Mouse (Mus musculus): ENCODE data around the gene Hapln4. TPM values are rescaled to one million over a fixed set of nuclear protein-coding genes. Genes with fewer than 3 reads are reported as not detected.

Hapln4 gene
- total RNA-seq, 1 experiment = 2.2 TPM

DNA sequence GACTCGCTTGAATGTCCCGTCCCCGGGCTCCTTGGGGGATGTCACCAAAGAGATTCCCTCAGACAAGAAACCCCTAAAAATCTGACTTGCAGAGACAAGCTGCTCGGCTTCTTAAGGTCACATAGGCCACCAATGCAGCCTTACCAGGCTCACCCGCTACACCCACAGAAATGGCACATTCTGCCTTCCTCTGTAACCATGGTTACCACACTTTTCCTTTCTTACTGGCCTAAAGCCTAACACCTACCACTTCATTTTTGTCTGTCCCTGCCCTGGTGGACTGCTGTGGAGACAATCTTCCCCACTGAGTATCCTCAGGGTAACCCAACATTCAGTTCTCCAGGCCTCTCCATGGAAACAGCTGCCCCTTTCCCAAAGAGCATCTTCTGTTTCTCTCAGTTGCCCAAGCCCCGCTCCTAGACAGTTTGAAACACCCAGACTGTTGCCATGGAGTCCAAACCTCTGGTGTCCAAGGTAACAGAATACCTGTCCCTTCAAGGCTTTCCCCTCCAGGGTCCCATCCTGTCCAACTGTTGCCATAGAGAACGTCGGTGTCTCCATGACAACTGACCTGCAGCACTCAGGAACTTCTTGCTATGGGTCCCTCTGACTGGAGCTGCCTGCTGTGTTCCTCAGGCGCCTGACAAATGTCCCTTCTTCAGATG is 6.2 kb downstream of the Hapln4 start:
- Histone ChIP-seq H3K9me3 (ENCODE audit: control insufficient read depth, insufficient read depth, low read depth, low read length) (no peaks in the 10 kb centered on the region), H3K36me3 (ENCODE audit: control insufficient read depth, insufficient read depth, low read length, poor library complexity, severe bottlenecking) (no peaks in the 10 kb centered on the region; the same call in 1 of the 2 replicates), H3K27ac (ENCODE audit: insufficient read depth, low read depth, low read length, poor library complexity, severe bottlenecking) (no peak overlapping the region), H3K9ac (ENCODE audit: insufficient read depth, low read depth, low read length, poor library complexity, severe bottlenecking) (no peak overlapping the region), H3K4me3 (ENCODE audit: insufficient read depth in 1 of 2, low read depth in 1 of 2, low read length in 2 of 2, poor library complexity in 1 of 2, severe bottlenecking in 1 of 2) (no peak overlapping the region), H3K4me1 (ENCODE audit: control insufficient read depth in 2 of 2, insufficient read depth in 2 of 2, low read length in 2 of 2, poor library complexity in 1 of 2) (peaks cover 5 to 17% of the 10 kb centered on the region in 2 experiments; a peak in 2 of 4 replicates)
- in situ Hi-C loops (cut with MboI; ENCODE audit: low sequenced_read_pairs in 2 of 2, unreplicated experiment in 2 of 2) = no loop called here
- TF ChIP-seq HCFC1 (IDR thresholded peaks at IDR 0.05; ENCODE audit: borderline replicate concordance, insufficient read depth, low read length) (no peak), CHD2 (IDR thresholded peaks at IDR 0.05; ENCODE audit: low read depth, low read length) (no peak), ZC3H11A (IDR thresholded peaks at IDR 0.05; ENCODE audit: borderline replicate concordance, low read depth, low read length) (no peak), ZNF384 (IDR thresholded peaks at IDR 0.05; ENCODE audit: low read depth, low read length) (no peak), MAFK (IDR thresholded peaks at IDR 0.05; ENCODE audit: insufficient read depth, low read depth, low read length) (no peak)
- no peak for DNase-seq (ENCODE audit: low read depth, low spot score)

DNA sequence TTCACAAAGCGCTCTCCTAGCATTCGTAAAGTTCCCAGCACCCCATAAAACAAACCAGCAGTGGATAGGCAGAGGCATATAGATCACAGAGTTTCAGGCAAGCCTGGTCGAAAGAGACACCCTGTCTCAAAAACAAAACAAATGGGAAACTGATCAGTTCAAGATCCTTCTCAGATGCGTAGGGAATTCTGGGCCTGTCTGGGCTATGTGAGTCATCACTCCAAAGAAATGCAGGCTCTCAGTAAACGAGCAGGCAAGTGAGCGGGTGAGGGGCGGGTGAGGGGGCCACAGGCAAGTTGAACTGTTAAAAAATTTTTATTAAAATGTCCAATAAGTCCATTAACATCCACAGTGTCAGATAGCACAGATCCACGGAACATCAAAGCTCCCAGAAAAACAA is 9.5 kb downstream of the Hapln4 start:
- no peak for TF ChIP-seq CHD2 (IDR thresholded peaks at IDR 0.05; ENCODE audit: low read depth, low read length)
- no peak for TF ChIP-seq ZC3H11A (IDR thresholded peaks at IDR 0.05; ENCODE audit: borderline replicate concordance, low read depth, low read length)
- no peak for TF ChIP-seq MAFK (IDR thresholded peaks at IDR 0.05; ENCODE audit: insufficient read depth, low read depth, low read length)
- no peak for TF ChIP-seq ZNF384 (IDR thresholded peaks at IDR 0.05; ENCODE audit: low read depth, low read length)
- TF ChIP-seq HCFC1 (IDR thresholded peaks at IDR 0.05; ENCODE audit: borderline replicate concordance, insufficient read depth, low read length) = no peak
- in situ Hi-C loops (cut with MboI; ENCODE audit: low sequenced_read_pairs in 2 of 2, unreplicated experiment in 2 of 2) = no loop called here
- Histone ChIP-seq H3K9ac (ENCODE audit: insufficient read depth, low read depth, low read length, poor library complexity, severe bottlenecking) (no peak overlapping the region), H3K36me3 (ENCODE audit: control insufficient read depth, insufficient read depth, low read length, poor library complexity, severe bottlenecking) (no peaks in the 10 kb centered on the region; the same call in 1 of the 2 replicates), H3K27ac (ENCODE audit: insufficient read depth, low read depth, low read length, poor library complexity, severe bottlenecking) (no peak overlapping the region), H3K9me3 (ENCODE audit: control insufficient read depth, insufficient read depth, low read depth, low read length) (no peaks in the 10 kb centered on the region), H3K4me1 (ENCODE audit: control insufficient read depth in 2 of 2, insufficient read depth in 2 of 2, low read length in 2 of 2, poor library complexity in 1 of 2) (peaks cover 5 to 8% of the 10 kb centered on the region in 2 experiments; a peak in 2 of 4 replicates), H3K4me3 (ENCODE audit: insufficient read depth in 1 of 2, low read depth in 1 of 2, low read length in 2 of 2, poor library complexity in 1 of 2, severe bottlenecking in 1 of 2) (no peak overlapping the region)
- no peak for DNase-seq (ENCODE audit: low read depth, low spot score)

DNA sequence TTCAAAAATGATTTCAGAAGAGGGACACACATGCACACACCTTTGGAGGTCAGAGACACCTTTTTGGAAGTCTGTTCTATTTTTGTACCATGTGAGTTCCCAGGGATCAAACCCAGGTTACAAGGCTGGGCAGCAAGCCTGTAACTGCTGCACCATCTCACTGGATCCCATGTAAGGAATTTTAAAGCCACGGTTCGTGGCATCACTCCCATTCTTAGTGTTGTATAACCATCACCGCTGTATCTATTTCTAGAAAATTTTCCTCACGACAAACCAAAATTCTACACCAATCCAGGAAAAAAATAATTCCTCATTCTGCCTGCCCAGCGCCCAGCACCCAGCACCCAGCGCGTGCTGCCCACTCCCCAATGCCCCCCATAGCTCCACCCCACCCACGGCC is 16.0 kb downstream of the Hapln4 start:
- Histone ChIP-seq H3K36me3 (ENCODE audit: control insufficient read depth, insufficient read depth, low read length, poor library complexity, severe bottlenecking) (no peaks in the 10 kb centered on the region), H3K4me1 (ENCODE audit: control insufficient read depth in 2 of 2, insufficient read depth in 2 of 2, low read length in 2 of 2, poor library complexity in 1 of 2) (peaks cover 0 to 9% of the 10 kb centered on the region in 2 experiments; a peak in 1 of 4 replicates)
- in situ Hi-C loops (cut with MboI; ENCODE audit: low sequenced_read_pairs in 2 of 2, unreplicated experiment in 2 of 2) = no loop called here

DNA sequence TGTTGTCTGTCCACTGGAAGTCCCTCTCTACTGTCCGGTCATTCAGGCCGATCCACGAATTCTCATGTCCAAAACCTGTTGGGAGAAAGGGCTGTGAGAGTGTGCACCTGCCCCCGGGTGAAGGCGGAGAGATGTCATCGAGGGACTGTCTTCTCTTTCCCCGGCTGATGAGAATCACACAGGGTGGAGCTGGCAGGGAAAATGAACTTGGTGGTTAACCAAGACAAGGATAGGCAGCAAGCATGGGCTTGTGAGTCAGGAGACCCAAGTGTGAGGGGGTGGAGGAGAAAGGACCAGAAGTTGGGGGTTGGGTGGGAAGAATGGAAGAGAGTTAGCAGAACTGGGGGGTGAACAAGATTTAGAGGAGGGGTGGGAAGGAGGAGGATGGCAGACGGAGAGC is 17.0 kb downstream of the Hapln4 start:
- H3K9ac ChIP-seq (ENCODE audit: insufficient read depth, low read depth, low read length, poor library complexity, severe bottlenecking) = no peak overlapping the region
- DNase-seq (ENCODE audit: low read depth, low spot score) = no peak
- H3K36me3 ChIP-seq (ENCODE audit: control insufficient read depth, insufficient read depth, low read length, poor library complexity, severe bottlenecking) = no peaks in the 10 kb centered on the region
- peaks cover 0 to 9% of the 10 kb centered on the region in 2 experiments; a peak in 1 of 4 replicates for H3K4me1 ChIP-seq (ENCODE audit: control insufficient read depth in 2 of 2, insufficient read depth in 2 of 2, low read length in 2 of 2, poor library complexity in 1 of 2)
- no peak overlapping the region for H3K4me3 ChIP-seq (ENCODE audit: insufficient read depth in 1 of 2, low read depth in 1 of 2, low read length in 2 of 2, poor library complexity in 1 of 2, severe bottlenecking in 1 of 2)
- in situ Hi-C loops (cut with MboI; ENCODE audit: low sequenced_read_pairs in 2 of 2, unreplicated experiment in 2 of 2) = no loop called here
- H3K27ac ChIP-seq (ENCODE audit: insufficient read depth, low read depth, low read length, poor library complexity, severe bottlenecking) = no peak overlapping the region
- TF ChIP-seq MAFK (IDR thresholded peaks at IDR 0.05; ENCODE audit: insufficient read depth, low read depth, low read length) (no peak), CHD2 (IDR thresholded peaks at IDR 0.05; ENCODE audit: low read depth, low read length) (no peak), ZC3H11A (IDR thresholded peaks at IDR 0.05; ENCODE audit: borderline replicate concordance, low read depth, low read length) (no peak), ZNF384 (IDR thresholded peaks at IDR 0.05; ENCODE audit: low read depth, low read length) (no peak), HCFC1 (IDR thresholded peaks at IDR 0.05; ENCODE audit: borderline replicate concordance, insufficient read depth, low read length) (no peak)
- H3K9me3 ChIP-seq (ENCODE audit: control insufficient read depth, insufficient read depth, low read depth, low read length) = no peaks in the 10 kb centered on the region

More for the DNA sequence above, 16.0 kb downstream of the Hapln4 start:
- Histone ChIP-seq H3K27ac (ENCODE audit: insufficient read depth, low read depth, low read length, poor library complexity, severe bottlenecking) (no peak overlapping the region), H3K9ac (ENCODE audit: insufficient read depth, low read depth, low read length, poor library complexity, severe bottlenecking) (no peak overlapping the region), H3K9me3 (ENCODE audit: control insufficient read depth, insufficient read depth, low read depth, low read length) (no peaks in the 10 kb centered on the region), H3K4me3 (ENCODE audit: insufficient read depth in 1 of 2, low read depth in 1 of 2, low read length in 2 of 2, poor library complexity in 1 of 2, severe bottlenecking in 1 of 2) (no peak overlapping the region)
- no peak for DNase-seq (ENCODE audit: low read depth, low spot score)
- no peak for TF ChIP-seq HCFC1 (IDR thresholded peaks at IDR 0.05; ENCODE audit: borderline replicate concordance, insufficient read depth, low read length)
- no peak for TF ChIP-seq ZC3H11A (IDR thresholded peaks at IDR 0.05; ENCODE audit: borderline replicate concordance, low read depth, low read length)
- TF ChIP-seq CHD2 (IDR thresholded peaks at IDR 0.05; ENCODE audit: low read depth, low read length) = no peak
- TF ChIP-seq MAFK (IDR thresholded peaks at IDR 0.05; ENCODE audit: insufficient read depth, low read depth, low read length) = no peak

All from ES-E14 (cell line).